ENCODE assay signal across 15 mouse cellular contexts in genomic region chr11:86016242-86016641, GRCm38 (mm10).
"Had no signal": no experiment of that assay in that cellular context is flagged by ENCODE, and none has a peak within 500 bp of the region (broad histone marks: within the 10 kb centered on the region; RNA-seq: fewer than 3 reads in every experiment).

No protein-coding gene starts in this region.

- H3K27me3 ChIP-seq: liver, embryonic 15.5 days; midbrain, embryonic 13.5 days had no signal

- H3K9ac ChIP-seq: liver, embryonic 15.5 days; midbrain, embryonic 13.5 days had no signal

- ATAC-seq: hindbrain, embryonic 16.5 days; lung, postnatal 0 days; midbrain, embryonic 13.5 days had no signal

- H3K27ac ChIP-seq: liver, embryonic 15.5 days; midbrain, embryonic 13.5 days; stomach, postnatal 0 days had no signal

- H3K36me3 ChIP-seq: liver, embryonic 15.5 days; midbrain, embryonic 13.5 days had no signal

- DNase-seq: kidney, adult 11 months; kidney, postnatal 36 days; layer of hippocampus, adult 9-11 months; layer of hippocampus, postnatal 36 days; left cerebral cortex, postnatal 4 days; lung, postnatal 36 days; right cerebral cortex, adult 18-20 months; right cerebral cortex, postnatal 25 days; thymus, postnatal 4 days had no signal

- H3K4me3 ChIP-seq: liver, embryonic 15.5 days; midbrain, embryonic 13.5 days had no signal

- H3K4me2 ChIP-seq: liver, embryonic 11.5 days; liver, embryonic 15.5 days; midbrain, embryonic 13.5 days had no signal

- H3K4me1 ChIP-seq: liver, embryonic 15.5 days; midbrain, embryonic 13.5 days had no signal

- H3K9me3 ChIP-seq: liver, embryonic 15.5 days; midbrain, embryonic 13.5 days had no signal
